Mouse (Mus musculus) bone marrow, adult 2 months (tissue): ENCODE data around the gene 3110082I17Rik.

Experiments used
- CTCF ChIP-seq: fragments of 200-500 bp; IDR thresholded peaks from 2 replicates; pipeline ENCODE4 v1.5.1; 2011; ENCODE audit warnings: low read length, control low read depth; ENCODE audit not compliant: control insufficient read depth, insufficient read depth
- POLR2A ChIP-seq: fragments of 200-500 bp; IDR thresholded peaks from 2 replicates; pipeline ENCODE4 v1.6.1; 2011; ENCODE audit warnings: low read depth, mild to moderate bottlenecking, control low read depth, low read length, borderline replicate concordance; ENCODE audit not compliant: control insufficient read depth

DNA sequence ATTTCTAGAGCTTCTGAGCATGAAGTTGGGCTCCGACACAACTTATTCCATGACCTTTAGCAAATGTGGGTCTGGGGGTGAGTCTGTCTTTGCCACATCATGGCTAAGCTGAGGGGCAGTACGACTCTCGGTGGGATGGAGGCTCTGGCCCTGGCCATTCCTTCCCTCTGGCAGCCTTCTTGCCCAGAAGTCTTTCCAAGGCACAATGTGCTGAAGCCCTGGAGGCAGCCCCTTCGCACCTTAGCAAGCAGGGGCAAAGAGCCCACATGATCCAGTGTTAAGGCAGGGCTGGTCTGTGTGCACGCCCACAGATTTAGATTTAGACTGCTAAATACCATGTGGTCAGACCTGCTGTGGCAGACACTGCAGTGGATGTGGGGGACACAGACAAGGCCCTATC, 61.5 kb downstream of the 3110082I17Rik start:
- no peak for TF ChIP-seq CTCF
- TF ChIP-seq POLR2A = no peak
